Mouse (Mus musculus) intestine, embryonic 15.5 days (tissue): ENCODE data around the gene Mdm4. TPM values are rescaled to one million over a fixed set of nuclear protein-coding genes. Genes with fewer than 3 reads are reported as not detected.
"Not testable (repeated sequence)": the region's sequence is repeated elsewhere in the genome, so short reads cannot be mapped to it uniquely, and the experiment has no call there.

ENCODE experiments used
- ATAC-seq: fragments of 200-750 bp; cut with Nextera tagmentation; 2 replicates; pipeline ENCODE4 v1.8.0; 2017; ENCODE audit warnings: moderate TSS enrichment, moderate library complexity
- H3K27ac ChIP-seq: fragments of 300-500 bp; sonication (generic); 2 replicates; pipeline ENCODE4 v1.5.1; 2015; ENCODE audit warnings: mild to moderate bottlenecking, inconsistent platforms
- H3K27me3 ChIP-seq: fragments of 300-500 bp; sonication (generic); replicated peaks from 2 replicates; pipeline ENCODE4 v1.6.1; 2015; ENCODE audit warnings: inconsistent platforms
- H3K36me3 ChIP-seq: fragments of 300-500 bp; sonication (generic); 2 replicates; pipeline ENCODE4 v1.6.1; 2015; ENCODE audit warnings: inconsistent platforms
- H3K4me1 ChIP-seq: fragments of 300-500 bp; sonication (generic); replicated peaks from 2 replicates; pipeline ENCODE4 v1.6.1; 2015; ENCODE audit warnings: inconsistent platforms
- H3K4me2 ChIP-seq: fragments of 300-500 bp; sonication (generic); replicated peaks from 2 replicates; pipeline ENCODE4 v1.6.1; 2015; ENCODE audit warnings: mild to moderate bottlenecking, inconsistent platforms
- H3K4me3 ChIP-seq: fragments of 300-500 bp; sonication (generic); replicated peaks from 2 replicates; pipeline ENCODE4 v1.5.1; 2015; ENCODE audit warnings: inconsistent platforms
- H3K9ac ChIP-seq: fragments of 300-500 bp; sonication (generic); 2 replicates; pipeline ENCODE4 v1.6.1; 2015; ENCODE audit warnings: inconsistent platforms
- H3K9me3 ChIP-seq: fragments of 300-500 bp; sonication (generic); 2 replicates; pipeline ENCODE4 v1.6.1; 2016; ENCODE audit warnings: inconsistent platforms
- WGBS: fragments of 180-500 bp; shearing (Covaris S2); methylation state at CpG from one replicate; pipeline ENCODE4 v1.1.7; 2015; 5-methylcytosine and 5-hydroxymethylcytosine counted together
- polyA plus RNA-seq: library from polyadenylated mRNA; unstranded; fragments of >200 nt; fragmentation: Nextera tagmentation; extraction: Ambion mirVana; gene quantifications from 2 replicates; pipeline ENCODE4 v1.2.1, GENCODE M21; 2015

The Mdm4 gene
- polyA plus RNA-seq, 1 experiment from 2014 or later, result 27.1 TPM

GRCm38 (mm10) chr1:133047575-133047974, 17.2 kb upstream of the Mdm4 start:
- Histone ChIP-seq H3K27me3 (no peaks in the 10 kb centered on the region), H3K9ac (peak overlapping the region; percentile 90), H3K4me2 (peak overlapping the region; percentile 88), H3K4me1 (peaks cover 23% of the 10 kb centered on the region; the same call in 1 of the 2 replicates), H3K4me3 (peak overlapping the region; percentile 89), H3K36me3 (no peaks in the 10 kb centered on the region), H3K27ac (peak overlapping the region; percentile 93), H3K9me3 (no peaks in the 10 kb centered on the region)
- no peak for ATAC-seq
- 46% methylated on average over 8 of the region's 8 CpGs for WGBS

- Histone ChIP-seq H3K36me3 (no peaks in the 10 kb centered on the region), H3K27me3 (no peaks in the 10 kb centered on the region), H3K9me3 (no peaks in the 10 kb centered on the region), H3K27ac (peak overlapping the region; percentile 93), H3K4me2 (peak overlapping the region; percentile 88), H3K9ac (peak overlapping the region; percentile 90), H3K4me3 (peak overlapping the region; percentile 89), H3K4me1 (peaks cover 23% of the 10 kb centered on the region; the same call in 1 of the 2 replicates)
- peak; percentile 63 for ATAC-seq
- whole genome bisulfite sequencing, result under 1% methylated on average over 40 of the region's 40 CpGs
Measured at GRCm38 (mm10) chr1:133046441-133046931, 16.1 kb upstream of the Mdm4 start.

GRCm38 (mm10) chr1:133045861-133046440, 15.6 kb upstream of the Mdm4 start:
- Histone ChIP-seq H3K27me3 (no peaks in the 10 kb centered on the region), H3K36me3 (no peaks in the 10 kb centered on the region), H3K9ac (peak overlapping the region; percentile 90), H3K4me2 (peak overlapping the region; percentile 88), H3K27ac (peak overlapping the region; percentile 93), H3K4me3 (peak overlapping the region; percentile 89), H3K9me3 (no peaks in the 10 kb centered on the region), H3K4me1 (peaks cover 23% of the 10 kb centered on the region; the same call in 1 of the 2 replicates)
- peak; percentile 89 for ATAC-seq
- WGBS, result under 1% methylated on average over 66 of the region's 71 CpGs

GRCm38 (mm10) chr1:133045011-133045860, 14.9 kb upstream of the Mdm4 start, which contains the start of gene Pik3c2b:
Gene Pik3c2b (plus strand): TSS chr1:133045667.
- peak within 1 kb of the TSS; percentile 90 for H3K9ac ChIP-seq
- peak; percentile 4; the same call in 1 of the 2 replicates for ATAC-seq
- H3K4me2 ChIP-seq, result peak within 1 kb of the TSS; percentile 88
- peak within 1 kb of the TSS; percentile 93 for H3K27ac ChIP-seq
- peak within 1 kb of the TSS; percentile 89 for H3K4me3 ChIP-seq
- no peaks in the 10 kb centered on the region for H3K27me3 ChIP-seq
- H3K36me3 ChIP-seq, result no peaks in the 10 kb centered on the region
- H3K9me3 ChIP-seq, result no peaks in the 10 kb centered on the region
- H3K4me1 ChIP-seq, result peaks cover 23% of the 10 kb centered on the region; the same call in 1 of the 2 replicates
- 4% methylated on average over 15 of the region's 15 CpGs for WGBS

GRCm38 (mm10) chr1:133039505-133039949, 9.2 kb upstream of the Mdm4 start:
- no peak overlapping the region for H3K4me2 ChIP-seq
- H3K36me3 ChIP-seq, result no peaks in the 10 kb centered on the region
- H3K9ac ChIP-seq, result no peak overlapping the region
- H3K4me1 ChIP-seq, result no peaks in the 10 kb centered on the region
- 13% methylated on average over 4 of the region's 4 CpGs for WGBS
- H3K27me3 ChIP-seq, result no peaks in the 10 kb centered on the region
- ATAC-seq, result peak; percentile 75
- no peak overlapping the region for H3K27ac ChIP-seq
- no peaks in the 10 kb centered on the region for H3K9me3 ChIP-seq
- no peak overlapping the region for H3K4me3 ChIP-seq

- H3K4me1 ChIP-seq, H3K9ac ChIP-seq, H3K27me3 ChIP-seq, H3K9me3 ChIP-seq, H3K27ac ChIP-seq, H3K4me2 ChIP-seq, ATAC-seq, H3K36me3 ChIP-seq, H3K4me3 ChIP-seq: not testable (repeated sequence)
- 73% methylated on average over 7 of the region's 7 CpGs for WGBS
Measured at GRCm38 (mm10) chr1:133034682-133035081, 4.3 kb upstream of the Mdm4 start.

- peak overlapping the region; percentile 63 for H3K4me2 ChIP-seq
- H3K4me3 ChIP-seq, result peak overlapping the region; percentile 57
- no peak overlapping the region for H3K9ac ChIP-seq
- WGBS, result 2% methylated on average over 11 of the region's 11 CpGs
- H3K27me3 ChIP-seq, result no peaks in the 10 kb centered on the region
- H3K36me3 ChIP-seq, result no peaks in the 10 kb centered on the region
- H3K27ac ChIP-seq, result 0 out of 2 replicates have a peak overlapping the region, but pooled peaks have one; percentile 2
- ATAC-seq, result peak; percentile 81
- H3K4me1 ChIP-seq, result peaks cover 8% of the 10 kb centered on the region; the same call in 1 of the 2 replicates
- H3K9me3 ChIP-seq, result no peaks in the 10 kb centered on the region
Measured at GRCm38 (mm10) chr1:133034091-133034460, 3.7 kb upstream of the Mdm4 start.

GRCm38 (mm10) chr1:133033316-133034090, 3.1 kb upstream of the Mdm4 start:
- Histone ChIP-seq H3K36me3 (no peaks in the 10 kb centered on the region), H3K4me2 (peak overlapping the region; percentile 63), H3K27ac (peak overlapping the region; percentile 80), H3K4me1 (peaks cover 8% of the 10 kb centered on the region; the same call in 1 of the 2 replicates), H3K9me3 (no peaks in the 10 kb centered on the region), H3K9ac (peak overlapping the region; percentile 40), H3K27me3 (no peaks in the 10 kb centered on the region), H3K4me3 (peak overlapping the region; percentile 57)
- under 1% methylated on average over 28 of the region's 28 CpGs for WGBS
- peak; percentile 93 for ATAC-seq

GRCm38 (mm10) chr1:133032981-133033315, 2.6 kb upstream of the Mdm4 start:
- ATAC-seq, result peak; percentile 29
- H3K4me3 ChIP-seq, result peak overlapping the region; percentile 57
- peak overlapping the region; percentile 40 for H3K9ac ChIP-seq

GRCm38 (mm10) chr1:133029744-133030143, 617 bp downstream of the Mdm4 start:
- ATAC-seq, result no peak

More at GRCm38 (mm10) chr1:133032981-133033315, 2.6 kb upstream of the Mdm4 start:
- Histone ChIP-seq H3K36me3 (no peaks in the 10 kb centered on the region), H3K27me3 (no peaks in the 10 kb centered on the region), H3K9me3 (no peaks in the 10 kb centered on the region), H3K4me1 (peaks cover 8% of the 10 kb centered on the region; the same call in 1 of the 2 replicates), H3K27ac (peak overlapping the region; percentile 80; the same call in 1 of the 2 replicates), H3K4me2 (peak overlapping the region; percentile 63)
- WGBS, result 16% methylated on average over 5 of the region's 5 CpGs

GRCm38 (mm10) chr1:133027980-133028379, 2.4 kb downstream of the Mdm4 start:
- Histone ChIP-seq H3K9me3 (no peaks in the 10 kb centered on the region), H3K27me3 (no peaks in the 10 kb centered on the region), H3K36me3 (no peaks in the 10 kb centered on the region), H3K4me2 (no peak overlapping the region), H3K9ac (no peak overlapping the region), H3K4me1 (peaks cover 10% of the 10 kb centered on the region; the same call in 1 of the 2 replicates), H3K27ac (no peak overlapping the region), H3K4me3 (no peak overlapping the region)
- no peak for ATAC-seq
- WGBS, result 31% methylated on average over 7 of the region's 7 CpGs

More at GRCm38 (mm10) chr1:133029744-133030143, 617 bp downstream of the Mdm4 start:
- H3K36me3 ChIP-seq, result no peaks in the 10 kb centered on the region
- no peak overlapping the region for H3K4me2 ChIP-seq
- H3K27ac ChIP-seq, result no peak overlapping the region
- H3K4me1 ChIP-seq, result peaks cover 8% of the 10 kb centered on the region; the same call in 1 of the 2 replicates
- H3K9me3 ChIP-seq, result no peaks in the 10 kb centered on the region
- 63% methylated on average over 3 of the region's 3 CpGs for WGBS
- H3K4me3 ChIP-seq, result no peak overlapping the region
- H3K27me3 ChIP-seq, result no peaks in the 10 kb centered on the region
- H3K9ac ChIP-seq, result no peak overlapping the region
